Mouse (Mus musculus) lung, postnatal 0 days (tissue): Measurements from ENCODE around the gene Adamts7. TPM values are rescaled to one million over a fixed set of nuclear protein-coding genes. Genes with fewer than 3 reads are reported as not detected.

ENCODE experiments used
- ATAC-seq: fragments of 200-750 bp; cut with Nextera tagmentation; 2 replicates; pipeline ENCODE4 v1.8.0; 2017; ENCODE audit warnings: moderate library complexity
- DNase-seq: peaks from one replicate; pipeline ENCODE4 v3.0.0-alpha.2; 2016; ENCODE audit warnings: low spot score
- H3K27ac ChIP-seq: fragments of 300-500 bp; sonication (generic); 2 replicates; pipeline ENCODE4 v1.5.1; 2014; ENCODE audit warnings: antibody characterized with exemption, mild to moderate bottlenecking, low read length, mixed read lengths
- H3K27me3 ChIP-seq: fragments of 300-500 bp; sonication (generic); replicated peaks from 2 replicates; pipeline ENCODE4 v1.6.1; 2014; ENCODE audit warnings: low read length, mixed read lengths; ENCODE audit not compliant: insufficient read depth
- H3K36me3 ChIP-seq: fragments of 300-500 bp; sonication (generic); 2 replicates; pipeline ENCODE4 v1.6.1; 2014; ENCODE audit warnings: low read length, mixed read lengths; ENCODE audit not compliant: insufficient read depth
- H3K4me1 ChIP-seq: fragments of 300-500 bp; sonication (generic); 2 replicates; pipeline ENCODE4 v1.6.1; 2014; ENCODE audit warnings: antibody characterized with exemption, low read depth, low read length, mixed read lengths; ENCODE audit not compliant: insufficient read depth
- H3K4me2 ChIP-seq: fragments of 300-500 bp; sonication (generic); replicated peaks from 2 replicates; pipeline ENCODE4 v1.6.1; 2014; ENCODE audit warnings: low read depth, mild to moderate bottlenecking, low read length, moderate library complexity, mixed read lengths
- H3K4me3 ChIP-seq: fragments of 300-500 bp; sonication (generic); 2 replicates; pipeline ENCODE4 v1.5.1; 2014; ENCODE audit warnings: low read depth, low read length
- H3K9ac ChIP-seq: fragments of 300-500 bp; sonication (generic); replicated peaks from 2 replicates; pipeline ENCODE4 v1.6.1; 2014; ENCODE audit warnings: low read depth, mild to moderate bottlenecking
- H3K9me3 ChIP-seq: fragments of 300-500 bp; sonication (generic); 2 replicates; pipeline ENCODE4 v1.6.1; 2016; ENCODE audit warnings: low read length, mixed read lengths
- CTCF ChIP-seq: IDR thresholded peaks from 2 replicates; pipeline ENCODE4 v1.5.1; 2016; ENCODE audit warnings: antibody characterized with exemption, mild to moderate bottlenecking
- EP300 ChIP-seq: IDR thresholded peaks from 2 replicates; pipeline ENCODE4 v1.6.1; 2016; ENCODE audit warnings: antibody characterized with exemption, mild to moderate bottlenecking, control low read depth
- WGBS: fragments of 180-500 bp; shearing (Covaris S2); extraction: QIAGEN DNeasy Blood & Tissue Kit; methylation state at CpG from one replicate; pipeline ENCODE4 v1.1.7; 2014; 5-methylcytosine and 5-hydroxymethylcytosine counted together
- polyA plus RNA-seq: library from polyadenylated mRNA; unstranded; fragments of >200 nt; fragmentation: Nextera tagmentation; extraction: Ambion mirVana; gene quantifications from 2 replicates; pipeline ENCODE4 v1.2.1, GENCODE M21; 2015

The Adamts7 gene
- polyA plus RNA-seq, 1 experiment from 2014 or later, result 4.1 TPM

GRCm38 (mm10) chr9:90117234-90117633 is 45.6 kb upstream of the Adamts7 start:
- no peaks in the 10 kb centered on the region for H3K36me3 ChIP-seq
- no peak overlapping the region for H3K4me3 ChIP-seq
- H3K27ac ChIP-seq, result no peak overlapping the region
- no peak overlapping the region for H3K9ac ChIP-seq
- no peaks in the 10 kb centered on the region for H3K27me3 ChIP-seq
- H3K4me2 ChIP-seq, result no peak overlapping the region
- no peaks in the 10 kb centered on the region for H3K4me1 ChIP-seq
- ATAC-seq, result no peak
- no peak for DNase-seq
- H3K9me3 ChIP-seq, result no peaks in the 10 kb centered on the region
- TF ChIP-seq EP300, result no peak
- TF ChIP-seq CTCF, result no peak

GRCm38 (mm10) chr9:90122246-90122740 is 40.6 kb upstream of the Adamts7 start:
- no peak for ATAC-seq
- WGBS, result 77% methylated on average over 4 of the region's 4 CpGs

GRCm38 (mm10) chr9:90124156-90124872 is 38.6 kb upstream of the Adamts7 start:
- DNase-seq (no peak), ATAC-seq (peak; percentile 32)
- Histone ChIP-seq H3K27ac (no peak overlapping the region), H3K4me2 (no peak overlapping the region), H3K4me1 (peaks cover 4% of the 10 kb centered on the region; the same call in 1 of the 2 replicates), H3K9ac (no peak overlapping the region), H3K36me3 (no peaks in the 10 kb centered on the region), H3K9me3 (no peaks in the 10 kb centered on the region), H3K27me3 (no peaks in the 10 kb centered on the region), H3K4me3 (no peak overlapping the region)
- WGBS, result 43% methylated on average over 11 of the region's 11 CpGs
- TF ChIP-seq EP300 (no peak), CTCF (no peak)

More at GRCm38 (mm10) chr9:90122246-90122740, 40.6 kb upstream of the Adamts7 start:
- Histone ChIP-seq H3K27ac (no peak overlapping the region), H3K27me3 (no peaks in the 10 kb centered on the region), H3K4me3 (no peak overlapping the region), H3K9ac (no peak overlapping the region), H3K4me1 (peaks cover 4% of the 10 kb centered on the region; the same call in 1 of the 2 replicates), H3K9me3 (no peaks in the 10 kb centered on the region), H3K4me2 (no peak overlapping the region), H3K36me3 (no peaks in the 10 kb centered on the region)
- no peak for DNase-seq
- TF ChIP-seq EP300, result no peak
- no peak for TF ChIP-seq CTCF

GRCm38 (mm10) chr9:90124873-90125245 is 38.0 kb upstream of the Adamts7 start:
- ATAC-seq (peak; percentile 59), DNase-seq (peak; percentile 59)
- 25% methylated on average over 8 of the region's 8 CpGs for WGBS
- H3K36me3 ChIP-seq, result no peaks in the 10 kb centered on the region
- no peaks in the 10 kb centered on the region for H3K9me3 ChIP-seq
- TF ChIP-seq CTCF (no peak), EP300 (0 out of 2 replicates have a peak, but pooled peaks have one; percentile 18)
- H3K4me3 ChIP-seq, result no peak overlapping the region
- no peak overlapping the region for H3K9ac ChIP-seq
- H3K27me3 ChIP-seq, result no peaks in the 10 kb centered on the region
- H3K4me1 ChIP-seq, result peaks cover 4% of the 10 kb centered on the region; the same call in 1 of the 2 replicates
- H3K4me2 ChIP-seq, result no peak overlapping the region
- H3K27ac ChIP-seq, result no peak overlapping the region

- H3K9ac ChIP-seq, result no peak overlapping the region
- H3K9me3 ChIP-seq, result no peaks in the 10 kb centered on the region
- no peak overlapping the region for H3K27ac ChIP-seq
- WGBS, result 34% methylated on average over 7 of the region's 7 CpGs
- ATAC-seq (no peak), DNase-seq (no peak)
- H3K4me3 ChIP-seq, result peak overlapping the region; percentile 31
- TF ChIP-seq EP300 (no peak), CTCF (no peak)
- H3K4me1 ChIP-seq, result peaks cover 4% of the 10 kb centered on the region; the same call in 1 of the 2 replicates
- no peaks in the 10 kb centered on the region for H3K27me3 ChIP-seq
- H3K36me3 ChIP-seq, result no peaks in the 10 kb centered on the region
- peak overlapping the region; percentile 46 for H3K4me2 ChIP-seq
Observed at GRCm38 (mm10) chr9:90125416-90126099, 37.3 kb upstream of the Adamts7 start.

- Histone ChIP-seq H3K27me3 (no peaks in the 10 kb centered on the region), H3K9me3 (no peaks in the 10 kb centered on the region), H3K4me3 (peak overlapping the region; percentile 31), H3K36me3 (no peaks in the 10 kb centered on the region), H3K27ac (no peak overlapping the region), H3K9ac (no peak overlapping the region), H3K4me1 (peaks cover 4% of the 10 kb centered on the region; the same call in 1 of the 2 replicates), H3K4me2 (peak overlapping the region; percentile 46)
- no peak for TF ChIP-seq EP300
- TF ChIP-seq CTCF, result peak; percentile 71
- ATAC-seq (peak; percentile 72), DNase-seq (peak; percentile 89)
- 3% methylated on average over 30 of the region's 30 CpGs for WGBS
Observed at GRCm38 (mm10) chr9:90126260-90127010, 36.4 kb upstream of the Adamts7 start.
